Mouse (Mus musculus) thymus, postnatal 4 days (tissue): ENCODE measurements around the gene Frmd8.
A peak's percentile ranks its signal among the peaks of the same experiment; 100 is the strongest.

Experiments used
- DNase-seq: peaks from one replicate; pipeline ENCODE4 v3.0.0; 2021

The Frmd8 gene

GRCm38 (mm10) chr19:5837606-5838005, 37.5 kb downstream of the Frmd8 start:
- DNase-seq: no peak

GRCm38 (mm10) chr19:5836941-5837572, 38.0 kb downstream of the Frmd8 start:
- DNase-seq: no peak

- DNase-seq: no peak
These were observed 39.1 kb downstream of the Frmd8 start for GRCm38 (mm10) chr19:5835922-5836430.

GRCm38 (mm10) chr19:5835054-5835921, 39.8 kb downstream of the Frmd8 start:
- DNase-seq: no peak

GRCm38 (mm10) chr19:5834260-5834925, 40.7 kb downstream of the Frmd8 start:
- DNase-seq: peak; percentile 56

GRCm38 (mm10) chr19:5833287-5834100, 41.6 kb downstream of the Frmd8 start:
- no peak for DNase-seq

GRCm38 (mm10) chr19:5832326-5832725, 42.7 kb downstream of the Frmd8 start:
- DNase-seq: no peak

- no peak for DNase-seq
These were observed 43.1 kb downstream of the Frmd8 start for GRCm38 (mm10) chr19:5831958-5832320.

GRCm38 (mm10) chr19:5831224-5831957, 43.7 kb downstream of the Frmd8 start:
- DNase-seq: no peak

- no peak for DNase-seq
These were observed 44.3 kb downstream of the Frmd8 start for GRCm38 (mm10) chr19:5830776-5831175.

GRCm38 (mm10) chr19:5829958-5830615, 45.0 kb downstream of the Frmd8 start:
- DNase-seq: no peak

GRCm38 (mm10) chr19:5828905-5829304, 46.2 kb downstream of the Frmd8 start:
- no peak for DNase-seq

GRCm38 (mm10) chr19:5828155-5828554, 46.9 kb downstream of the Frmd8 start:
- no peak for DNase-seq

- no peak for DNase-seq
These were observed 47.5 kb downstream of the Frmd8 start for GRCm38 (mm10) chr19:5827456-5828154.

GRCm38 (mm10) chr19:5827044-5827443, 48.0 kb downstream of the Frmd8 start:
- no peak for DNase-seq

GRCm38 (mm10) chr19:5826731-5827002, 48.4 kb downstream of the Frmd8 start:
- DNase-seq: no peak

- DNase-seq: no peak
These were observed 49.0 kb downstream of the Frmd8 start for GRCm38 (mm10) chr19:5825901-5826730.

GRCm38 (mm10) chr19:5824826-5825617, 50.1 kb downstream of the Frmd8 start:
- no peak for DNase-seq
